Mouse (Mus musculus): ENCODE data around the gene Pde8b.

GRCm38 (mm10) chr13:95055742-95056388 is 194.3 kb downstream of the Pde8b start:
- TF ChIP-seq CTCF (conservative IDR thresholded peaks at IDR 0.05; ENCODE audit: low read length) (no peak), NANOG (IDR thresholded peaks at IDR 0.05; ENCODE audit: borderline replicate concordance, low read length) (no peak), POU5F1 (IDR thresholded peaks at IDR 0.05; ENCODE audit: borderline replicate concordance, low read length) (no peak)
